16 mouse cellular contexts compared by ENCODE assay signal in genomic region chr10:41470693-41471092, GRCm38 (mm10). TPM values are rescaled to one million over a fixed set of nuclear protein-coding genes. Genes with fewer than 3 reads are reported as not detected.
"Had no signal": no experiment of that assay in that cellular context is flagged by ENCODE, and none has a peak within 500 bp of the region (broad histone marks: within the 10 kb centered on the region; RNA-seq: fewer than 3 reads in every experiment).

No protein-coding gene starts in this region.

- H3K36me3 ChIP-seq: liver, embryonic 13.5 days had no signal

- H3K9ac ChIP-seq: liver, embryonic 13.5 days; liver, postnatal 0 days; lung, embryonic 15.5 days; neural tube, embryonic 15.5 days had no signal

- H3K4me2 ChIP-seq: liver, embryonic 13.5 days; lung, embryonic 15.5 days; midbrain, embryonic 11.5 days; neural tube, embryonic 15.5 days had no signal

- DNase-seq: kidney, adult 18-20 months; kidney, postnatal 14 days; liver, embryonic 13.5 days; liver, postnatal 0 days; lung, postnatal 14 days; right cerebral cortex, adult 18-20 months; spleen, adult 18-20 months; thymus, adult 2 months; thymus, postnatal 36 days had no signal

- H3K9me3 ChIP-seq: limb, embryonic 10.5 days; liver, embryonic 13.5 days; lung, embryonic 15.5 days; megakaryocyte, embryonic 14.5 days; neural tube, embryonic 15.5 days had no signal

- H3K27me3 ChIP-seq: liver, embryonic 13.5 days; lung, embryonic 15.5 days; neural tube, embryonic 15.5 days had no signal

- ATAC-seq: liver, postnatal 0 days; midbrain, embryonic 16.5 days had no signal

- H3K27ac ChIP-seq: limb, embryonic 10.5 days; liver, embryonic 13.5 days; lung, embryonic 15.5 days; macrophage; neural tube, embryonic 15.5 days had no signal

- H3K4me3 ChIP-seq: limb, embryonic 10.5 days; liver, embryonic 13.5 days; lung, embryonic 15.5 days; megakaryocyte, embryonic 14.5 days; neural tube, embryonic 15.5 days had no signal

RNA-seq across cellular contexts. Expression of gene Ppil6, which starts 19.5 kb away (rescaled TPM):
- polyA plus RNA-seq: liver, embryonic 13.5 days; macrophage had no signal
